Mouse (Mus musculus): ENCODE measurements at regions not wholly inside any gene's neighbourhood (a gene's known extent, or its start where the extent isn't known, plus 50 kb on each side); places are given as distances from the start of the nearest gene placed in this dataset.
A peak's percentile ranks its signal among the peaks of the same experiment; 100 is the strongest.

- H3K4me2 ChIP-seq (replicated peaks; ENCODE audit: low read depth, low read length) = no peak overlapping the region
- no peak for ATAC-seq (ENCODE audit: low FRiP score)
- peak; percentile 7 for DNase-seq (ENCODE audit: low spot score)
- 0 out of 2 replicates have a peak overlapping the region, but pooled peaks have one; percentile 10 for H3K27ac ChIP-seq (ENCODE audit: low read depth, low read length)
- WGBS = 40% methylated on average over 15 of the region's 17 CpGs
- H3K9ac ChIP-seq (ENCODE audit: low read depth, low read length) = no peak overlapping the region
- H3K36me3 ChIP-seq (ENCODE audit: control insufficient read depth, insufficient read depth, low read length) = no peaks in the 10 kb centered on the region
- no peaks in the 10 kb centered on the region for H3K4me1 ChIP-seq (replicated peaks; ENCODE audit: control insufficient read depth, insufficient read depth, low read length)
- H3K9me3 ChIP-seq (ENCODE audit: control insufficient read depth, low read length) = no peaks in the 10 kb centered on the region
- no peak overlapping the region for H3K4me3 ChIP-seq (ENCODE audit: low read depth, low read length)
- no peaks in the 10 kb centered on the region for H3K27me3 ChIP-seq (ENCODE audit: control insufficient read depth, insufficient read depth, low read length)
These were observed 233.1 kb downstream of the H2al1j start for GRCm38 (mm10) chrX:11560550-11561276.

DNA sequence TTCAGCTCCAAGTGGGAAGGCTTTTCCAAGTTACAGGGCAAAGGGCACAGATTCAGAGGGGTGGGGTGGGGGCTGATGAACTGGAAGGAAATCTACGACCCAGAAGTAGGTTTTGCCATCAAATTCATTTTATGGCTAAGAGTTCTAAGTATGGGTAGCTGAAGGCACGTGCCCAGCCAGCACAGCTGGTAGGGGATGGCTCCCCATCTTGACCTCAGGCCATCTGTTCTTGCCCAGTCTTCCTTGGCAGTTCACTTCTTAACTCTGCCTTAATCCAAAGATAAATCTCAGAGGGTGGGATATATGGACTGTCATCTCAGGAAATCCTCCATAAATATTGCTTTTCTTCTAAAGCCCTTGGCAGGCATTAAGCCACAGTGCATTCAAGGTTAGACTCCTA lies 238.3 kb downstream of the H2al1j start:
- H3K4me1 ChIP-seq (replicated peaks; ENCODE audit: control insufficient read depth, insufficient read depth, low read length) = no peaks in the 10 kb centered on the region
- no peak for ATAC-seq (ENCODE audit: low FRiP score)
- H3K4me2 ChIP-seq (replicated peaks; ENCODE audit: low read depth, low read length) = no peak overlapping the region
- H3K9ac ChIP-seq (ENCODE audit: low read depth, low read length) = no peak overlapping the region
- H3K9me3 ChIP-seq (ENCODE audit: control insufficient read depth, low read length) = no peaks in the 10 kb centered on the region
- 77% methylated on average over 2 of the region's 2 CpGs for WGBS
- no peak overlapping the region for H3K27ac ChIP-seq (ENCODE audit: low read depth, low read length)
- H3K4me3 ChIP-seq (ENCODE audit: low read depth, low read length) = no peak overlapping the region
- H3K27me3 ChIP-seq (ENCODE audit: control insufficient read depth, insufficient read depth, low read length) = no peaks in the 10 kb centered on the region
- no peak for DNase-seq (ENCODE audit: low spot score)
- no peaks in the 10 kb centered on the region for H3K36me3 ChIP-seq (ENCODE audit: control insufficient read depth, insufficient read depth, low read length)

DNA sequence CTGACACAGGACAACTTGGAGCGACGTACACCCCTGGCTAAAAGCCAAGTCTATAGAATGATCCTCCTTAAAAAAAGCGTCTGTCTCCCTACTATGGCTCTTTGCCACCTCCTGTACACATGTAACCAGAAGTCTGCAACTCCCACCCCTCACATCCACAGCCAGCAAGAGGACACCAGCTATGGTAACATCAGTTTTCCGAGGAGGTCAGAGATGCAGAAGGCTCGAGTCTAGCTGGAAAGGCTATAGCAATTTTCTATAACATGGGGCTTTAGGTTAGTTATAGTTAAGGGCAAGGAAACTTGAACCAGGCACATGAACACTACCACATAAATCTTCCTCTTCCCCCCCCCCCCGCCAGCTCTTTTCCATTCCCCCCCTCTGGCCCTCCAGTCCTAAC lies 240.2 kb downstream of the H2al1j start:
- no peak for ATAC-seq (ENCODE audit: low FRiP score)
- Histone ChIP-seq H3K27me3 (ENCODE audit: control insufficient read depth, insufficient read depth, low read length) (no peaks in the 10 kb centered on the region), H3K9ac (ENCODE audit: low read depth, low read length) (no peak overlapping the region)

GRCm38 (mm10) chrX:11568262-11568661 lies 240.6 kb downstream of the H2al1j start:
- Histone ChIP-seq H3K4me3 (ENCODE audit: low read depth, low read length) (no peak overlapping the region), H3K27ac (ENCODE audit: low read depth, low read length) (no peak overlapping the region), H3K9ac (ENCODE audit: low read depth, low read length) (no peak overlapping the region), H3K4me1 (replicated peaks; ENCODE audit: control insufficient read depth, insufficient read depth, low read length) (no peaks in the 10 kb centered on the region), H3K4me2 (replicated peaks; ENCODE audit: low read depth, low read length) (no peak overlapping the region), H3K9me3 (ENCODE audit: control insufficient read depth, low read length) (no peaks in the 10 kb centered on the region), H3K36me3 (ENCODE audit: control insufficient read depth, insufficient read depth, low read length) (no peaks in the 10 kb centered on the region), H3K27me3 (ENCODE audit: control insufficient read depth, insufficient read depth, low read length) (no peaks in the 10 kb centered on the region)
- 63% methylated on average over 5 of the region's 5 CpGs for WGBS
- no peak for ATAC-seq (ENCODE audit: low FRiP score)
- DNase-seq (ENCODE audit: low spot score) = no peak

More for the DNA sequence above, 240.2 kb downstream of the H2al1j start:
- no peak for DNase-seq (ENCODE audit: low spot score)
- WGBS = 79% methylated on average over 6 of the region's 6 CpGs
- H3K9me3 ChIP-seq (ENCODE audit: control insufficient read depth, low read length) = no peaks in the 10 kb centered on the region
- H3K4me2 ChIP-seq (replicated peaks; ENCODE audit: low read depth, low read length) = no peak overlapping the region
- H3K4me1 ChIP-seq (replicated peaks; ENCODE audit: control insufficient read depth, insufficient read depth, low read length) = no peaks in the 10 kb centered on the region
- H3K4me3 ChIP-seq (ENCODE audit: low read depth, low read length) = no peak overlapping the region
- no peak overlapping the region for H3K27ac ChIP-seq (ENCODE audit: low read depth, low read length)
- H3K36me3 ChIP-seq (ENCODE audit: control insufficient read depth, insufficient read depth, low read length) = no peaks in the 10 kb centered on the region

GRCm38 (mm10) chrX:11574354-11574753 lies 246.7 kb downstream of the H2al1j start:
- Histone ChIP-seq H3K4me3 (ENCODE audit: low read depth, low read length) (no peak overlapping the region), H3K27me3 (ENCODE audit: control insufficient read depth, insufficient read depth, low read length) (no peaks in the 10 kb centered on the region), H3K36me3 (ENCODE audit: control insufficient read depth, insufficient read depth, low read length) (no peaks in the 10 kb centered on the region), H3K9ac (ENCODE audit: low read depth, low read length) (no peak overlapping the region), H3K4me1 (replicated peaks; ENCODE audit: control insufficient read depth, insufficient read depth, low read length) (no peaks in the 10 kb centered on the region), H3K27ac (ENCODE audit: low read depth, low read length) (no peak overlapping the region), H3K9me3 (ENCODE audit: control insufficient read depth, low read length) (no peaks in the 10 kb centered on the region), H3K4me2 (replicated peaks; ENCODE audit: low read depth, low read length) (no peak overlapping the region)
- no peak for DNase-seq (ENCODE audit: low spot score)
- no peak for ATAC-seq (ENCODE audit: low FRiP score)
- 64% methylated on average over 3 of the region's 3 CpGs for WGBS

- ATAC-seq (ENCODE audit: low FRiP score) (no peak), DNase-seq (ENCODE audit: low spot score) (no peak)
- H3K36me3 ChIP-seq (ENCODE audit: control insufficient read depth, insufficient read depth, low read length) = no peaks in the 10 kb centered on the region
- H3K9ac ChIP-seq (ENCODE audit: low read depth, low read length) = no peak overlapping the region
- H3K27me3 ChIP-seq (ENCODE audit: control insufficient read depth, insufficient read depth, low read length) = no peaks in the 10 kb centered on the region
- 84% methylated on average over 6 of the region's 6 CpGs for WGBS
- no peak overlapping the region for H3K27ac ChIP-seq (ENCODE audit: low read depth, low read length)
- H3K4me3 ChIP-seq (ENCODE audit: low read depth, low read length) = no peak overlapping the region
- H3K9me3 ChIP-seq (ENCODE audit: control insufficient read depth, low read length) = no peaks in the 10 kb centered on the region
- H3K4me1 ChIP-seq (replicated peaks; ENCODE audit: control insufficient read depth, insufficient read depth, low read length) = no peaks in the 10 kb centered on the region
- no peak overlapping the region for H3K4me2 ChIP-seq (replicated peaks; ENCODE audit: low read depth, low read length)
These were observed 247.9 kb downstream of the H2al1j start for GRCm38 (mm10) chrX:11575571-11575970.

DNA sequence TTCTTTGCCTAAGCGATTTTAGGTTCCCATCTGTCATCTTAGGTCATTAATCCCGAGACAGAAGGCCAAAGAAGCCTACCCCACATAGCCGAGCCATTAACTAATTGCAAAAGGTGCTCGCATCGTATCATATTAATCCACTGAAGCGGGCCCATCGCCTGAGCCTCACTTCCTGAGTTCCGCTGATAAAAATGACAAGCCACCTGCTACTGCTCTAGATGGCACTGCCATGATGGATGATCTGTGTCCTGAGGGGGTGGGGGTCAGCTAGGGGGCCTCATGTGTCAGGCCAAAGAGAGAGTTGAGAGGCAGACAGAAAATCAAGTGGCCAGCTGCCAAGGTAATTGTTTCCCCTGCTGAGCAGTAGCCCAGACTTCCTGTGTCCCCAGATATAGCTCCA lies 248.7 kb downstream of the H2al1j start:
- WGBS = 60% methylated on average over 8 of the region's 8 CpGs
- Histone ChIP-seq H3K9ac (ENCODE audit: low read depth, low read length) (no peak overlapping the region), H3K27ac (ENCODE audit: low read depth, low read length) (no peak overlapping the region), H3K27me3 (ENCODE audit: control insufficient read depth, insufficient read depth, low read length) (no peaks in the 10 kb centered on the region), H3K4me2 (replicated peaks; ENCODE audit: low read depth, low read length) (no peak overlapping the region), H3K4me1 (replicated peaks; ENCODE audit: control insufficient read depth, insufficient read depth, low read length) (no peaks in the 10 kb centered on the region), H3K9me3 (ENCODE audit: control insufficient read depth, low read length) (no peaks in the 10 kb centered on the region), H3K4me3 (ENCODE audit: low read depth, low read length) (no peak overlapping the region), H3K36me3 (ENCODE audit: control insufficient read depth, insufficient read depth, low read length) (no peaks in the 10 kb centered on the region)
- ATAC-seq (ENCODE audit: low FRiP score) (no peak), DNase-seq (ENCODE audit: low spot score) (no peak)

- 86% methylated on average over 3 of the region's 3 CpGs for WGBS
- H3K4me2 ChIP-seq (replicated peaks; ENCODE audit: low read depth, low read length) = no peak overlapping the region
- no peak for DNase-seq (ENCODE audit: low spot score)
- no peaks in the 10 kb centered on the region for H3K36me3 ChIP-seq (ENCODE audit: control insufficient read depth, insufficient read depth, low read length)
- H3K4me1 ChIP-seq (replicated peaks; ENCODE audit: control insufficient read depth, insufficient read depth, low read length) = no peaks in the 10 kb centered on the region
- H3K4me3 ChIP-seq (ENCODE audit: low read depth, low read length) = no peak overlapping the region
- no peak for ATAC-seq (ENCODE audit: low FRiP score)
- H3K9ac ChIP-seq (ENCODE audit: low read depth, low read length) = no peak overlapping the region
- no peaks in the 10 kb centered on the region for H3K9me3 ChIP-seq (ENCODE audit: control insufficient read depth, low read length)
- no peaks in the 10 kb centered on the region for H3K27me3 ChIP-seq (ENCODE audit: control insufficient read depth, insufficient read depth, low read length)
- H3K27ac ChIP-seq (ENCODE audit: low read depth, low read length) = no peak overlapping the region
These were observed 249.7 kb downstream of the H2al1j start for GRCm38 (mm10) chrX:11577294-11577693.

GRCm38 (mm10) chrX:11585353-11585752 lies 257.7 kb downstream of the H2al1j start:
- Histone ChIP-seq H3K4me3 (ENCODE audit: low read depth, low read length) (no peak overlapping the region), H3K4me1 (replicated peaks; ENCODE audit: control insufficient read depth, insufficient read depth, low read length) (no peaks in the 10 kb centered on the region), H3K27ac (ENCODE audit: low read depth, low read length) (no peak overlapping the region), H3K27me3 (ENCODE audit: control insufficient read depth, insufficient read depth, low read length) (peaks cover 2% of the 10 kb centered on the region; the same call in 1 of the 2 replicates), H3K9me3 (ENCODE audit: control insufficient read depth, low read length) (no peaks in the 10 kb centered on the region), H3K4me2 (replicated peaks; ENCODE audit: low read depth, low read length) (no peak overlapping the region), H3K9ac (ENCODE audit: low read depth, low read length) (no peak overlapping the region), H3K36me3 (ENCODE audit: control insufficient read depth, insufficient read depth, low read length) (no peaks in the 10 kb centered on the region)
- DNase-seq (ENCODE audit: low spot score) (no peak), ATAC-seq (ENCODE audit: low FRiP score) (no peak)
- WGBS = 76% methylated on average over 5 of the region's 5 CpGs
